Mouse (Mus musculus): Measurements from ENCODE around the gene Tnfrsf13b. TPM values are rescaled to one million over a fixed set of nuclear protein-coding genes. Genes with fewer than 3 reads are reported as not detected.
A peak's percentile ranks its signal among the peaks of the same experiment; 100 is the strongest.
"Not testable (repeated sequence)": the region's sequence is repeated elsewhere in the genome, so short reads cannot be mapped to it uniquely, and the experiment has no call there.

Tnfrsf13b gene
- total RNA-seq, 2 experiments from 2014 or later: 0.67 to 0.79 TPM

GRCm38 (mm10) chr11:61164366-61164765 lies 37.8 kb downstream of the Tnfrsf13b start:
- DNase-seq (ENCODE audit: low spot score in 2 of 2): no peak

DNA sequence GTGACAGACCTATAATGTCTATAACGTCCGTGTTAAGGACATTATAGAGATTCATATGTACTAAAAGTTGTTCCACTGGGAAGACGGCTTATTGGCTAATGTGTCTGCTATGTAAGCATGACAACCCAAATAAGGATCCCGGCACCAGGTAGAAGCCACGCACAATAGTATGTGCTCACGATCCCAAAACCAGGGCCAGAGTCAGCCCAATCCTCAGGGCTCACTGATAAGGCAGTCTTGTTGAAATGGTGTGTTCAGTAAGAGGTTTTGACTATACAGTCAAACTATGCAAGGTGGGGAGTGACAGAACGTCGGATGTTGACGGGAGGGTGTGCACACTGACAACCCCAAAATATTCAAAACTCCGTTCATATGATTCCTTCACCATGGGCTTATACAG lies 38.3 kb downstream of the Tnfrsf13b start:
- no peak for DNase-seq (ENCODE audit: low spot score in 2 of 2)

GRCm38 (mm10) chr11:61170184-61170583 lies 43.6 kb downstream of the Tnfrsf13b start:
- no peak for DNase-seq (ENCODE audit: low spot score in 2 of 2)

DNA sequence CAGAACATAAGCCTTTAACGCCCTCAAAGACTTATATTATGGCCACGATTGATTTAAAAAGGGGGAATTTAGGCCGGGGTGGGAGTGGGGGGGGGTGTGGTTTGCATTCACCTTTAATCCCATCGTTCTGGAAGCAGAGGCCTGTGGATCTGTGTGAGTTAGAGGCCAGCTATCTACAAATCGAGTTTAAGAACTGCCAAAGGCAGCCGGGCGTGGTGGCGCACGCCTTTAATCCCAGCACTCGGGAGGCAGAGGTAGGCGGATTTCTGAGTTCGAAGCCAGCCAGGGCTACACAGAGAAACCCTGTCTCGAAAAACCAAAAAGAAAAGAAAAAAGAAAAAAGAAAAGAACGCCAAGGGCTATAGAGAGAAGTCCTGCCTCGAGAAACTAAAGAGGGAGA lies 46.9 kb downstream of the Tnfrsf13b start:
- not testable (repeated sequence) for DNase-seq (ENCODE audit: low spot score in 2 of 2)

- DNase-seq (ENCODE audit: low spot score in 2 of 2): peak; percentile 14 to 32
Measured at GRCm38 (mm10) chr11:61174291-61174820, 47.8 kb downstream of the Tnfrsf13b start.

GRCm38 (mm10) chr11:61174821-61175658 lies 48.5 kb downstream of the Tnfrsf13b start, which contains the start of gene Usp22:
TSS of gene Usp22 (minus strand) at chr11:61175055.
- peak; percentile 100 for DNase-seq (ENCODE audit: low spot score in 2 of 2)

DNA sequence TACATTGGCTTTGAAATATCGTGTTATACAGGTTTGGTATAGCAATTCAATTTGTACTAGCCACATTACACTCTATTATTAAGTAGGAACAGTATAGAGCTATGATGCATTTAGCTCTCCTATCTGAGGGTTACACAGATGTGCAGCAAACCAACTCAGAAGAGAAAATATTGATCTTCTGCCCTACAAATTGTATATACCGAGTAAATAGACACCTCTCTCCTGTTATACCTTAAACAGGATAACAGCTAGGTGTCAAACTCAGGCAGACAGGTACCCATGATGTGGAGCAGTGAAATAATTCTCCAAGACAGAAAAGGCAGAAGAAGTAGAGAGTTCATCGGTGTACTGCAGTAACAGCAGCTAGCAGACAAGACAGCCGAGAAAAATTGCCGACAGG lies 49.2 kb downstream of the Tnfrsf13b start:
- DNase-seq (ENCODE audit: low spot score in 2 of 2): no peak

DNA sequence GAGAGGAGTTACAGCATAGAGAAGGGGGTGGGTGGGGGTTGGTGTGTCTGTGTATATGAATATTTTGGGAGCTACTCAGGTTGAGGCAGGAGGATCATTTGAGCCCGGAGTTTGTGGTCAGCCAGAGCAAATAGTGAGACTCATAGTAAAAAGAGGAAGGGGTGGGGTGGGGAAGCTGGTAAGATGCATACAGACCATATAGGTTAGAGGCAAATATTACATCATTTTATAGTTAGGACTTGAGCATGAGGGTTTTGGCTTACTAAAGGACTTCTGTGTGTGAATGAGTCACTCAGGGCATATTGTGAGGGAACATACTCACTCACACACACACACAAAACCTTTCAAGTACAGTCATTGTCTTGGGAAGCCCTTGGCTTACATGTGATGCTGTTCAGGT lies 49.8 kb downstream of the Tnfrsf13b start:
- no peak for DNase-seq (ENCODE audit: low spot score in 2 of 2)

GRCm38 (mm10) chr11:61180361-61180760 lies 53.8 kb downstream of the Tnfrsf13b start:
- DNase-seq (ENCODE audit: low spot score in 2 of 2): peak; percentile 25 to 66

GRCm38 (mm10) chr11:61181624-61182023 lies 55.1 kb downstream of the Tnfrsf13b start:
- DNase-seq (ENCODE audit: low spot score in 2 of 2): no peak

- no peak for DNase-seq (ENCODE audit: low spot score in 2 of 2)
Measured at GRCm38 (mm10) chr11:61183820-61184219, 57.3 kb downstream of the Tnfrsf13b start.

DNA sequence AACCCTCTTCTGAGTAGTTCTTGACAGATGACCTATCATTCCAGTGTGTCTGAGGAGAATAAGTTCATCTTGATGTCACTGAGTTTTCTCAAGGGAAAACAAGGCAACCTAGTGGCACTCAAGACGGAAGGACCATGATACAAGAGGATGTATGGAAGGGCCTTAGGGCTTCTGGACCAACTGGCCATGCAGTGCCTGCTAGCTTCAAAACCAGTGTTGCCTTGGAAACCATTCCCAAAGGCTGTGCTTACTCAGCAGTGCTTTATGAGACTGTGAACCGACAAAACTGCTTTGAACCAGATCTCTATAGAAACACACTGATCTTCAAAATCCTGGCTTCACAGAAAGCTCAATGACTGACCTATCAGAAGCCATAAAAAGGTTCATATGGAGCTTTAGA lies 64.2 kb downstream of the Tnfrsf13b start:
- DNase-seq (ENCODE audit: low spot score in 2 of 2): no peak

- DNase-seq (ENCODE audit: low spot score in 2 of 2): not testable (repeated sequence)
Measured at GRCm38 (mm10) chr11:61192123-61192522, 65.6 kb downstream of the Tnfrsf13b start.

DNA sequence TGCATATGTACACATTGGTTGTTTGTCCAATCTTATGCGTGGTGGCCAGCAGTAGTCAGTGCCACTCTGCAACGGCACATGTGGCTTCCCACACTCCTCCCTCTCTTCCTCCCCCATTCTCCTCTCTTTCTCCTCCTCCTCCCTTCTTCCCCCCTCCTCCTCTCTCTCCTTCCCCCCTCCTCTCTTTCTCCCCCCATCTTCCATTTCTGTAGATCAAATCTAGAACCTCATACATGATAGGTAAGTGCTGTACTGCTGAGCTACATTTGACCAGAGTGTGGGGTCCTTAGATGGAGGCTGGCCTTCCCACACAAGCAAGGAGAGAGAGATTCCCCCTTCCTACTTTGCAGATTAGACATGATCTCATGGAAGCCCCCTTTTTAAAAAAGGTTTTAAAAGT lies 66.2 kb downstream of the Tnfrsf13b start:
- no peak for DNase-seq (ENCODE audit: low spot score in 2 of 2)

DNA sequence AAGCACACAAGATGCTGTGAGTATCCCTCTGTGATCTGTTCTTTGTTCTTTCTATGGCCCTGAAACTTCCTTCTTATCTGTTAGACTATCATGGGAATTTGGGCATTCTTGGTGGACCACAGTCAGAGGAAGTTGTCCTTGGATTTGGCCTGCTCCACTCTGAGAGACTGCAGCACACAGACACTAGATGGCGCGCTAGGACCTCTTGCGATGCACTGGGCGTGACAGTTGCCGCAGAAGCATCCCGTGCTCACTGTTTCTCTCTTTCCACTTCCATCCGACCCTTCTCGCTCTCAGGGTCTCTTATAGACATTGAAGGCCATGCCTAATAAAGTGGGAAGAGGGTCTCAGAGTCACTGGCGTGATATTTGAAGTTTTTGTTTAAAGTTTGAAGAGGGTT lies 66.8 kb downstream of the Tnfrsf13b start:
- DNase-seq (ENCODE audit: low spot score in 2 of 2): peak; percentile 50 to 88

DNA sequence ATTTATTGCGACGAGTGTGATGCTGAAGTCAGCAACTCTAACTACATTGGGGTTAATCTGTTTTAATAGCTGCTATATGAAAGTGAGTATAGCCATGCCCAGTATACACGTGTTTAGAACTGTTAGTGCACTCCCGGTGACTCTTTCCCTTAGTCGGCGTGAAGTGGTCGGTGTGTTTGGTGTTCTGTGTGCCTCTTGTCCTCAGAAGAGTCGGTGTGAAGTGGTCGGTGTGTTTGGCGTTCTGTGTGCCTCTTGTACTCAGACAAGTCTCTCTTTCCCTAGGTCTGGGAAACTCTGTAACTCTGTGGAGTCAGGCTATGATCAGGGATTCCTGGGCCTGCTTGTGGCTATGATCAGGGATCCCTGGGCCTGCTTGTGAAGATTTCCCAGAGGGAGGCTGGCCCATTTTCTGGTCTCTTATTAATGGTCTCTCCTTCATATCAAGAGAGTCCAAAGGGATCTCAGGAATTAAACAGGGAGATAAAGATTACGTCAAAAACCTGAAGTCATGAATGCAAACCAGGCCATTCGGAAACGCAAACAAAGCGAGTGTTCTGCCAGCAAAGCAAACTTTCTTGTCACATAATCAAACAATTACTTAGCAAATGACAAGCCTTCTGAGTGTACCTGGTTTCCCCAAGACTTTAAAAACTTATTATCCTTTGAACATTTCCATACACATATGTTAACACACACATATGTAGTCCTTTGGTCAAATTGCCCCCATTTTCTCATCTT lies 70.2 kb downstream of the Tnfrsf13b start:
- no peak for DNase-seq (ENCODE audit: low spot score in 2 of 2)

DNA sequence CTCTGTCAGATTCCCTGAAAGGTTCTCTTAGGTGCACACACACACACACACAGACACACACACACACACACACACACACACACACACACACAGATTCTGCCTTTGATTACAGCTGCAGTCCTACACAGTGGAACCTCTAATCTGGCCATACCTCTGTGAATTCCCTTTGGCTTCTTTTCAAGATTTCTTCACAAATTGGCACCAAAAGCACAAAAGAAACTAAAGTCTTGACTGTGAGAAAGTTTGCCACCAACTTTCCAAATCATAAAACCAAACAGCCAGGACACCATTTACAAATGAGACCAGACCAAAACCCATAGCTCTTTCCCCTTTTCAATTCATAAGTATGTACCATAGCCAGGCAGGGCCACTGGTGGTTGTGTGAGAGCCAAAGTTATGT lies 71.4 kb downstream of the Tnfrsf13b start:
- no peak for DNase-seq (ENCODE audit: low spot score in 2 of 2)

Other genes with a start within 250 kb of the Tnfrsf13b start
- 10 to 100 TPM; 29.4 to 30.7 TPM for gene Tmem11, start 247.5 kb upstream of the Tnfrsf13b start, total RNA-seq (2021)
- gene Natd1, start 212.0 kb upstream of the Tnfrsf13b start, total RNA-seq (2021): 10 to 100 TPM in 1 of 2 experiments, 1 to 10 TPM in 1; 9.6 to 12.1 TPM
- 10 to 100 TPM; 12.0 to 12.8 TPM for gene Map2k3, start 194.7 kb upstream of the Tnfrsf13b start, total RNA-seq (2021)
- 1 to 10 TPM; 6.6 to 8.8 TPM for gene Kcnj12, start 104.2 kb upstream of the Tnfrsf13b start, total RNA-seq (2021)
- 100 to 1,000 TPM; 207 to 209 TPM for gene Usp22, start 48.3 kb downstream of the Tnfrsf13b start, total RNA-seq (2021)
- under 1 TPM; 0.54 to 0.68 TPM for gene Aldh3a1, start 80.8 kb downstream of the Tnfrsf13b start, total RNA-seq (2021)
- gene Aldh3a2, start 140.7 kb downstream of the Tnfrsf13b start, total RNA-seq (2021): 10 to 100 TPM; 59.0 to 59.3 TPM
- gene Slc47a2, start 216.1 kb downstream of the Tnfrsf13b start, total RNA-seq (2021): under 1 TPM; 0.12 to 0.18 TPM